Mouse (Mus musculus): ENCODE data around the gene AC131692.1.
A peak's percentile ranks its signal among the peaks of the same experiment; 100 is the strongest.
"Not testable (repeated sequence)": the region's sequence is repeated elsewhere in the genome, so short reads cannot be mapped to it uniquely, and the experiment has no call there.

The AC131692.1 gene

DNA sequence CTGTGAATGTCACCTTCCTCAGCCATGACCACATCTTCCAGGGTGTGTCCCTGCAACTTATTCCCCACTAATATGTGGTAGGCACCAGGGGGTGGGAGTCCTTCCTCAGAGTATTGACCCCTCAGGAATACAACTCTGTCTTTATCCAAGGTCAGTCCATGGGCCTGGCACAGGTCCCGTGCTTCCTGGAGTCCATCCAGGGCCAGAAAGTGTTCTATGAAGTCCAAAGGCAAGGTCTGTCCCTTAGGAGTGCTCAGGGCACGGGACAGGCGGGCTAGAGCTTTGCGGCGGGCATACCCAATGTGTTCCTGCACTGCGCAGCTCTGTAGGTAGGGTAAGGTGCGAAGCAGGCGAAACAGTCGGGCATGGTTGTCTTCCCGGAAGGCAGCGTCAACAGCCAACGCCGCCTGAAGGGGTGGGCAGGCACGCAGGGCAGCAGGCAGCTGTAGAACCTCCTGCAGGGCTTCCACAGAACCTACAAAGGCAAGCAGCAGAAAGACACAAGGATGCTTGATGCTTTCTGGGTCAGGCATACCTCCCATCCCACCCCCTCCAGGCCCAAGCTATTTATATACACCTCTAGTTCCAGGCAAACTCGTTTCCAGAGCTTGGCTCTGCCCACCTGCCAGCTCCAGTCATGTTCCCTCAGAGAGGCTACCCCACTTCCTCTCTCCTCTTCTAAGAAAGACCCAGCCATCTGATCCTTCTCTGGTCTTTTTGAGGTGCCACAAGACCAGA is 22.1 kb downstream of the AC131692.1 start:
- DNase-seq (ENCODE audit: extremely low read depth, insufficient read length, low spot score): no peak

DNA sequence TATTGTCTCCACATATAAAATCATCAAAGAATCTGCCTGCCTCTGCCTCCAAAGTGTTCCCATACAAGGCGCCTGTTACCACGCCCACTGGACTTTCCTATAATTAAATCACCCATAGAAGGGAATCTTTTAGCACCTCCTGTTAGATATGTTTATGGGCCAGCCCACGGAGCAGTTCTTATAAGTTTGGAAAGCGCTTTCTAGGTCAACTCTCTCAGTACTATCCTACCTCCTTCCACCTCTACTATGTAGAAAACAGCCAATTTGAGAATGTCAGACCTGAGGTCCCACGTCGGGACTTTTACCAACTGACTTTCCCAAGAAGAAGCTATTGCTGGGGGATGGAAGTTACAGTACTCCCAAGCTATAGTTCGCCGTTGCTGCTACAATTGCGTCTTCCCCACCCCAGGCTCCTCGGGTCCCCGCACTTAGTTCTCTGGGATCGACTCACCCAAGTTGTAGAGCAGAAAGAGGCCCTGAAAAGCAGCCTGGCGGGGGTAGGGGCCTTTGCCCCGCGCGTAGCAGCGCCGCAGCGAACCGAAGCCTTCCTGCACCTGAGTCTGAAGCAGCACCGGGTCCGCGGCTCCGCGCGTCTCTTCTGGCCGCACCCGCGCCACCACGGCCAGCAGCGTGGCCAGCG is 23.2 kb downstream of the AC131692.1 start:
- no peak for DNase-seq (ENCODE audit: extremely low read depth, insufficient read length, low spot score)

- peak; percentile 92 for DNase-seq (ENCODE audit: extremely low read depth, insufficient read length, low spot score)
These were observed 23.9 kb downstream of the AC131692.1 start, which contains the start of gene Sac3d1 for GRCm38 (mm10) chr19:6117986-6118676. TSS of gene Sac3d1 (minus strand) at chr19:6118650.

GRCm38 (mm10) chr19:6118677-6119185 is 24.5 kb downstream of the AC131692.1 start:
- DNase-seq (ENCODE audit: extremely low read depth, insufficient read length, low spot score): no peak

GRCm38 (mm10) chr19:6121761-6122160 is 27.5 kb downstream of the AC131692.1 start:
- DNase-seq (ENCODE audit: extremely low read depth, insufficient read length, low spot score): no peak

DNA sequence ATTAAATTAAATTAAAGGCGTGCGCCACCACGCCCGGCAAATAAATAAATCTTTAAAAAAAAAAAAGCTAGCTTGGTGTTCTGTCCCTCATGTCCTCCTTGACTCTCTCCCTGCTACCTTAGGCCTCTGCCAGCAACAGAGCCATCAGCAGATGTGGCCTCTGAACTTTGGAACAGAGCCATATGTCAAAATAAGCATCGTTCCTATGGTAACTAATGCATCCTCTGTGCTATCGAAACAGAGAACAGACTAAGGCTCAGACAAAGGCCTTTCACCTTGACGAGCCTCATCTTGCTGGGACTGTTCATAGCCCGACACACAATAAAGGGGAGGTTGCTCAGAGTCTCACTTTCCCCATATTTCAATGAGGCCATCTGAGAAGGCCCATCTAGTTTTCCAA is 29.1 kb downstream of the AC131692.1 start:
- no peak for DNase-seq (ENCODE audit: extremely low read depth, insufficient read length, low spot score)

GRCm38 (mm10) chr19:6124898-6125297 is 30.7 kb downstream of the AC131692.1 start:
- no peak for DNase-seq (ENCODE audit: extremely low read depth, insufficient read length, low spot score)

DNA sequence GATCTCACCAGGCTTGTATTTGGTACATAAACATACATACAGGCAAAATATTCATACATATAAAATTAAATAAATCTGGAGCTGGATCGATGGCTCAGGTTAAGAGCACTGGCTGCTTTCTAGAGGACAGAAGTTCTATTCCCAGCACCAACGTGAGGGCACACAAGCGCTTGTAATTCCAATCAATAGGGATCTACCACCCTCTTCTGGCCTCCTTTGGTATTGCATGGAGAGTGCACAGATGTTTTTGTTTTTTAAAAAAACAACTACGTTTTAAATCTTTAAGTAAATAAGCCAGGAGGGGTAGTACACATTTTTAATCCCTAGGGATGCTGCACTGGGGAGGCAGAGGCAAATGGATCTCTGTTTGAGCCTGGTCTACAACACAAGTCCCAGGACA is 32.1 kb downstream of the AC131692.1 start:
- peak; percentile 47 for DNase-seq (ENCODE audit: extremely low read depth, insufficient read length, low spot score)

DNA sequence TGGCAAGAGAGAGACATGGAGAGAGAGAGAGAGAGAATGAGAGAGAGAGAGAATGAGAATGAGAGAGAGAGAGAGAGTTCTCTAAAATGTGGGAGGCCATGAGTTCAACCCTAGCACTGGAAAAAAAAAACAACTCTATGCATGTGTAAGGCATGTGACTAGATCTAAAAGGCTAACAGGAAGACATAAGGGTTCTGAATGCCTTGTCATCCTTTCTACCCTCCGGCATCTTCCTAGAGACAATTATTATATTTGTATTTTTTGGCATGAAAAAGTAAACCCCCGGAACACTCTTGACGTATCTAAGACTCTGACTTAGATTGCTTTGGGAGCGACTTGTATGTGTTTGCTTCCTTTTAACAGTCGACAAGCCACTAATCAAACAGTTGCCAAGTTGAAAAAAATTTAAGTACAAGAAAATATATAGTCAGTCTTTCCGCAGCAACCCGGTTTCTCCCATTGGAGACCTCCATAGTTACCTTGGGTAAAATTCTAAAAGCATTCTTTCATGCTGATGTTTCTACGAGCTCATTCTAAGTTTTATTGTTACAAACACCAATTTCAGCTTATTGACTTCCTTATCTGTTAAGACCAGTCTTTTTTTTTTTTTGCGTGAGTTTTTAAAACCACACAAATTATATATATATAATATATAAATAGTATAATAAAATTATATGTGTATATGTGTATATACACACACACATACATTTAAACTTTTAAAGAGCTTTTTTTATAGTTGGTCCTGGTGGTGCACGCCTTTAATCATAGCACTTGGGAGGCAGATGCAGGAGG is 32.8 kb downstream of the AC131692.1 start:
- no peak for DNase-seq (ENCODE audit: extremely low read depth, insufficient read length, low spot score)

DNA sequence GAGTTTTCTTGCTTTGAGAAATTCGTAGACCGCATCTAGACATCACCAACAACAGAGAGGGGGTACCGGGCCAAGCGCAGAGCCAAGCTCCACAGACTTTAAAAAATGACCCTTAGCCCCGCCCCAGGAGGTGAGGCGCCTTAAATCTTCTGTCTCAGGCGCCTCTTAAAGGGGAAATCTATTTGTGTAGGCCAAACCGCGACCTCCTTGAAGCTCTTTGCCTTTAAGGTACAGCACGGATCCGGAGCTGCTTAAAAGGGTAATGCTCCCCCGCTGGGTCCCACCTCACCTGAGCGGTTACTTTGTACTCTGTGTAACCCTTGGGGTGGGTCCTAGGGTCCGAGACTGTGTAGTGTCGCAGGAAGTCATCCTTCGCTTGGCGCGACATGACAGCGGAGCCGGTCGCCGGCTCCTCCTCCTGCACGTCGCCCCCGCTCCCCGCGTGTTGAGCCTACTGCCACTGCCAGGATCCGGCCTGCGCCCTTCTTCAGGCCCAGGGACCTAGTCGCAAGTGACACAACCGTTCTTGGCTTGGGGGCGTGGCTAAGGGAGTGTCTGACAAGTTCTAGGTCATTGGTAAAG is 33.6 kb downstream of the AC131692.1 start, which contains the start of gene Snx15:
Gene Snx15 (minus strand): TSS at position 545 of the 582 bp plus-strand sequence.
- DNase-seq (ENCODE audit: extremely low read depth, insufficient read length, low spot score): peak; percentile 97

- DNase-seq (ENCODE audit: extremely low read depth, insufficient read length, low spot score): not testable (repeated sequence)
These were observed 36.4 kb downstream of the AC131692.1 start for GRCm38 (mm10) chr19:6130414-6131128.

DNA sequence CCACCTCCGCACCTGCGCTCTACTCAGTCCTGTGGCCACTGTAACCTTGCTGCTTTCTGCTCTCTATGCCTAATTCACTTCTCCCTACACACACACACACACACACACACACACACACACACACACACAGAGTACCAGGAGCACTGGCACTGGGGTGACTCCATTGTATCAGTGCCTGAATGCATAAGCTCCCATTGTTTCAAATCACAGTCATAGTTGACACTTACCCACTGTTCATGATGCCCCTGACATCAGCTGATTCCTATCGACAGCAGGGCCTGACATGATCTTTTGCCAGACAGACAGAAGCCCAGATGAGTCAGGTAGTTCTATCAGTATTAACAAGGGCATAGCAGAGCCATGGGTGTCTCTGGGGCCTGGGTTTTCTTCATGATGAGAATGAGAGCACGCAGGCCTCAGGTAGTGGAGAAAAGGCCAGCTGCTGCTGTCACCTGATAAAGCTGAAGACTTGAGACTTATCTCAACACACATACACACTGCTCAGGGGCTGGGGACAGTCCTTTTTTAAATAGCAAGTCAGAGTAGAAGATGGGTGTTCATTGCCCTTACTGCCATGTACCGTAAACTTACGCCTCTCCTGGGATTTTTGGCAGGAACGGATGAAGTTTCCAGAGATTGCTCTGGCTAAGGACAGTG is 38.1 kb downstream of the AC131692.1 start:
- no peak for DNase-seq (ENCODE audit: extremely low read depth, insufficient read length, low spot score)

DNA sequence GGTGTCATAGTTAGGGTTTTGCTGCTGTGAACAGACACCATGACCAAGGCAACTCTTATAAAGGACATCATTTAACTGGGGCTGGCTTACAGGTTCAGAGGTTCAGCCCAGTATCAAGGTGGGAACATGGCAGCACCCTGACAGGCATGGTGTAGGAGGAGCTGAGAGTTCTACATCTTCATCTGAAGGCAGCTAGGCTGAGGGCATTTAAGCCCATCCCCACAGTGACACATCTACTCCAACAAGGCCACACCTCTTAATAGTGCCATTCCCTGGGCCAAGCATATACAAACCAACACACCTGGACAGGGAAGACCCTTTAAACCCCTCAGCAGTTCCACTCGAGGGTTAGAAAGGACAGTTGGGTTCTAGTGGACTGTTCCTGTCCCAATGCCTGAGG is 39.0 kb downstream of the AC131692.1 start:
- DNase-seq (ENCODE audit: extremely low read depth, insufficient read length, low spot score): not testable (repeated sequence)

DNA sequence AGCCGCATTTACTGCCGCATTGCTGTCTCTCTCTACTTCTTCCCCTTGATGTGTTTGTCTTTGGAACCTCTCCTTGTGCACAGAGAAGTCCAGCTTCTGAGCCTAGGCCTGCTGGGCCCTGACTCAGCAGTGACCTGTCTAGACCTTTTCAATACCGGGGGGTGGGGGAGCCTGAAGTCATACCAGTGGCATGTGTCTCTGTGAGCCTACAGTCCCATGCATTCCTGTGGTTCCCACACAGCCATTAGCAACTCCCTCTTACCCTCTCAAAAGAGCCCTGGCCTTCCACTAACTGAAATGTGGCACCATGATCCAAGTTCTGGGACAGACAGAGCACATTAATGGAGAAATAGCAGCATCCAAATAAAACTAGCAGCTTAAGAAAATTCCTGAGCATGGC is 42.2 kb downstream of the AC131692.1 start:
- DNase-seq (ENCODE audit: extremely low read depth, insufficient read length, low spot score): peak; percentile 74

DNA sequence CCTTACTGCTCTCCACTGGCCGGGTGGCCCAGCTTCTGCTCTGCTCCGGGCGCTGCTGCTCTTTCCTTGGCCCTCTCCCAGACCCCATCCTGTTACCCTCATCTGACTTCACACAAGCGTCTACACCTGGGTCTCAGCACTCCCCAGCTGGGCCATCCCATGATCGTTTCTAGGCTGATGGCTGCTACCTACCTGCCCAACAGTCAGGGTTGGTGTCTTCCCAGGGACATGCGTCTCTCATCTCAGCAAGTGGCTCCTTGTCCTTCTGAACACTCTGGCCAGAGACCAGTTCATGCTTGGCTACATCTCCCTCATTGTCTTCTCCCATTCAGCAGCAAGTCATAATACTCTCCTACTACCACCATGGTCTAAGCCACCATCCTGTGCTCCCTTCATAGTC is 45.5 kb downstream of the AC131692.1 start:
- DNase-seq (ENCODE audit: extremely low read depth, insufficient read length, low spot score): no peak

DNA sequence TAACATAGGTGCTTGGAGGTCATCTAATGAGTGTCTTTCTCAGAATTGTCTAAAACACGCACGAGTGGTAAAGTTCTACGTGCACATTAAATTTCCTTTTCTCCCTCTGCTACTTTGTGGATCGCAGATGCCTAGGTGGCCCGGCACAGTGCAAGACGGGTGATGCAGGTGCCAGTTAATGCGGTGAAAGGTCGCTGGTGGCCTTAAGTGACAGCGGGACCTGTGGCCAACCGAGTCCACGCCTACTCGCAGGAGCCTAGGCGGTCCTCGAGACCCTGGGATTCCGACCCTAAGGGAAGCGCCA is 46.1 kb downstream of the AC131692.1 start:
- no peak for DNase-seq (ENCODE audit: extremely low read depth, insufficient read length, low spot score)

GRCm38 (mm10) chr19:6140678-6141393 is 46.6 kb downstream of the AC131692.1 start, which contains the start of gene Batf2:
TSS of gene Batf2 (plus strand) at chr19:6140983.
- DNase-seq (ENCODE audit: extremely low read depth, insufficient read length, low spot score): peak; percentile 94

DNA sequence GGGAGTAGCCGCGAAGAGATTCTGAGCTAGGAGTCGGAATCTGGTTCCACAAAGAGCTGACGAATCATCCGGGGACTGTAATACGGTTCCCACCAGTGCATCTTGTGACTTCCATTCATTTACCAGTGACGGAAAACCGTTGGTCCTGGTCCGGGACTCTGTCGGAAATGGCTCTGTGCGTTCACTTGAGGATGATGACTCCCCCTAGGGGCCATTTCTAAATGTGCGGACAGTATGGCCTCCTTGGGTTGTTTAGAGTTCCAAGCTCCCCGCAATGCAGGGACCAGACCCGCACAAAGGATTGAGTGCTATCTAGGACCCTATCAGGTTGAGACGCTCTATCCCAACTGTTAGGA is 47.2 kb downstream of the AC131692.1 start, which contains the start of gene Arl2:
Gene Arl2 (minus strand): TSS at position 155 of the 356 bp plus-strand sequence.
- no peak for DNase-seq (ENCODE audit: extremely low read depth, insufficient read length, low spot score)
